Mouse (Mus musculus): ENCODE results near the gene Bax.

Gene Bax

DNA sequence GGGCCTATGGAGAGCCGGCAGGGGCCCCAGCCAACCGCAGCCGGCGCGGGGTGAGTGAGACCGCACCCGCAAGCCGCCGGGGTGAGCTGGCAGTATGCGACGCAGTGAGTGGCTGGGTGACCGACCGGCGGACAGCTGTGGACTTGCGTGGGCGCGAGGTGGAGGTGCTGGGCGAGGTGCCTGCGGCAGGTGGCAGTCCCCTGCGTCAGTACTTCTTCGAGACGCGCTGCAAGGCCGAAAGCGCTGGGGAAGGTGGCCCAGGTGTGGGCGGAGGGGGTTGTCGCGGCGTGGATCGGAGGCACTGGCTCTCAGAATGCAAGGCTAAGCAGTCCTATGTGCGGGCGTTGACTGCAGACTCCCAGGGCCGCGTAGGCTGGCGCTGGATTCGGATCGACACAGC lies 51.1 kb downstream of the Bax start:
- DNase-seq (ENCODE audit: extremely low spot score): no peak

DNA sequence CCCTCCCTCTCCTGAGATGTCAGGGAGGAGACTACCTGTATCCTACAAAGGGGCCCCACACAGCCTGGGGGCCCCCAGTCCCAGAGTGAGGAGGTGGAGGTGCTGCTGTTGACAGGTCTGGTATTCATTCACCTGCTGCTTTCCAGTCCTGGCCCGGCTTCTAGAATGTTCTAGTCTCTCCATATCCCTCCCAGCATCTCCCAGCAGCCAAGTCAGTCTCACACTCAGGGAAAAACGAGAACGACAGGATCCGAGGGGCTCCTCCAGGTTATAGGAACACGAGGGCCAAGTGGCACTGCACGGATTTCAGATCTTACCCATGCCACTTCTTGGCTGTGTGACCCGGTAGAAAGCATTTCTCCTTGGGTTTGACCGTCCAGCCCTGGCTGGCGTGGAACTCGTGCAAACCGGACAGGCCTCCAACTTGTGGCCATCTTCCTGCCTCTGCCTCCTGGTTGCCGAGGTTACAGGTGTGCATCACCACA lies 51.9 kb downstream of the Bax start:
- no peak for DNase-seq (ENCODE audit: extremely low spot score)

DNA sequence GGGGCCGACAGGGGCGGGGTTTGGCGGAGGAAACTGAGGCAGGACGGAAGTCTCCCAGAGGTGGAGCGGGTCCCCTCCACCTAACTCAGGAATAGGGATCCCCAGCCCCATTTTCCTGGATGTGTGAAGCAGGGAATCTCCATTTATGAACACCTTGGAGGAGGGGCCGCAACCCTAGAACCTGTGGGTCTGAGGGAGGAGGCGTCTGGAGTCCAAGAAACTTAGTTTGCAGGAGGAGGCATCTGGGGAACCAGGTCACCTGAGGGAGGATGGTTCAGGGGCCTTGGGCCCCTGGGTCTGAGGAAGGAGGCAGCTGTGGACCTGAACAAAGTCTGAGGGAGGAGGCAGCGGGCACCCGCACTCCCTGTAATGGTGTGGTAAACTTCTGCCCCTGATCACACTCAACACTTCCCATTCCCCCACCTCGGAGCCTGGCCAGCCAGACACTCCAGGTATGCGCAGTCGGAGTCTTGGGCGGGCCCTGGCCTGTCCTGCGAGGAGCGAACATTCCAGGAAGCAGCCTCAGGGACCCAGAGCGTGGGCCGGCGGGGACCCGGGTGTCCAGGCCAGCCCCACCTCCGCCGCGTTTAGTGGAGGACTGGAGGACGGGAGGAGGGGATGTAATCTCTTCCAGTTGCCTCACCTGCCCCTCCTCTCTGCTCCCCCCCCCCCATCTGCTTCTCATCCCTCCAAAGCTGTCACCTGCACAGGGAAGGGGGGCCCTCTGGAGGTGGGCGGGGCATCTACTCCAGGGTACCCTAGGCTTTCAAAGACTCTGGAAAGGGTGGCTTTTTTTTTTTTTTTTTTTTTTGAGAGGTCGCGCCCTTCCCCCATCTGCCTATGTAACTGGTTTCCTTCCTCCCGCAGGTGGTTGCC lies 52.6 kb downstream of the Bax start:
- DNase-seq (ENCODE audit: extremely low spot score): peak; percentile 33

DNA sequence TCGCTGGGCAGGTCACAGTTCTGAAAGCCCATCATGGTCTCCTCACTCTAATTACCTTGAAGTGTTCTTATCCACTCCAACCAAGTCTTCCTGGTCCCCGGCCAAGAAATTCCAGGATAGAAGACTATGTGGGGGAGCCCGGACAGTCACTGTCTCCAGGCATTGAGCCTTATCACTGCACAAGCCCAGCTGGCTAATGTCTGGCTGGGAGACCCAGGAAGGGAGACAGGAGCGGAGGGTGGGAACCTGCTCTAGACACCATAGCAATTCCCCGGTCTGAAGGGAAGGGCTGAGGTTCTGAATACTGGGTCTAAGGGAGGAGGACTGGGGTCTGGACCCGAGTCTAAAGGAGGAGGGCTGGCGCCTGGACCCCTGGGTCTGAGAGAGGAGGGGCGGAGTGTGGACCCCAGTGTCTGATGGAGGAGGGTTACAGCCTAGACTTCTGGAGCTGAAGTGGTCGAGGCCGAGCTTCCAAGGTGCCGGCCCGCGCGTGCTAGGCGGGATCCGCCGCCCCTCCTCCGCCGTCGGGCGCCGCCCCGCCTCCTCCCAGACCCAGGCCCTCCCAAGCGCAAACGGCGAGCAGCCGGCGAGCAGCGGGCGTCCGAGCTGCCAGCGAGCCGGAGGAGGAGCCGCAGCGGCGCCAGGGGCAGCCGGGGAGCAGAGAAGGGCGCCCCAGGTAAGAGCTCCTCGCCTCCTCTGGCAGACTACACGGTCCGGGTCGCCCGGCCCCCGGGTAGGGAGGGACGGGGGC lies 53.4 kb downstream of the Bax start, which contains the start of gene Ntf5:
Gene Ntf5 (plus strand): TSS at position 583 of the 751 bp plus-strand sequence.
- DNase-seq (ENCODE audit: extremely low spot score): peak; percentile 51

DNA sequence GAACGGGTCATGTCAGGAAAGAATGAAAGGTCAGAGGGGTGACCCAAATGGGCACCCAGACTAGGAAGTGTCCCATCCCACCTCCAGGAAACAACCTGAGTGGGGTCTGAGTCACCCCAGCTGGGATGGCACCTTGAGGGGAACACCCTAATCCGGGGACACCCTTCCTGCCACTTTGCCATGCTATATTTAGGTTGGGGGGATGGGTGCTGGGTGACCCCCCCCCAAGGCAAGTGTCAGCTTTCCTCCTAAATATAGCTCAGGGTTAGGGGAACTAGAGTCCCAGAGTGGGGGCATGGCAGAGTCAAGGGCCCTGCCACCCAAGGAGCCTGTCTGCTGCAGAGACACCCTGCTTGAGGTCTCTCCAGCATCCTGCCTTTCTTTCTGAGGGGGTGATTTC lies 54.3 kb downstream of the Bax start:
- no peak for DNase-seq (ENCODE audit: extremely low spot score)

All from embryo, embryonic 9.5 days (tissue).